ENCODE assay signal across 10 mouse cellular contexts in the genomic region with DNA sequence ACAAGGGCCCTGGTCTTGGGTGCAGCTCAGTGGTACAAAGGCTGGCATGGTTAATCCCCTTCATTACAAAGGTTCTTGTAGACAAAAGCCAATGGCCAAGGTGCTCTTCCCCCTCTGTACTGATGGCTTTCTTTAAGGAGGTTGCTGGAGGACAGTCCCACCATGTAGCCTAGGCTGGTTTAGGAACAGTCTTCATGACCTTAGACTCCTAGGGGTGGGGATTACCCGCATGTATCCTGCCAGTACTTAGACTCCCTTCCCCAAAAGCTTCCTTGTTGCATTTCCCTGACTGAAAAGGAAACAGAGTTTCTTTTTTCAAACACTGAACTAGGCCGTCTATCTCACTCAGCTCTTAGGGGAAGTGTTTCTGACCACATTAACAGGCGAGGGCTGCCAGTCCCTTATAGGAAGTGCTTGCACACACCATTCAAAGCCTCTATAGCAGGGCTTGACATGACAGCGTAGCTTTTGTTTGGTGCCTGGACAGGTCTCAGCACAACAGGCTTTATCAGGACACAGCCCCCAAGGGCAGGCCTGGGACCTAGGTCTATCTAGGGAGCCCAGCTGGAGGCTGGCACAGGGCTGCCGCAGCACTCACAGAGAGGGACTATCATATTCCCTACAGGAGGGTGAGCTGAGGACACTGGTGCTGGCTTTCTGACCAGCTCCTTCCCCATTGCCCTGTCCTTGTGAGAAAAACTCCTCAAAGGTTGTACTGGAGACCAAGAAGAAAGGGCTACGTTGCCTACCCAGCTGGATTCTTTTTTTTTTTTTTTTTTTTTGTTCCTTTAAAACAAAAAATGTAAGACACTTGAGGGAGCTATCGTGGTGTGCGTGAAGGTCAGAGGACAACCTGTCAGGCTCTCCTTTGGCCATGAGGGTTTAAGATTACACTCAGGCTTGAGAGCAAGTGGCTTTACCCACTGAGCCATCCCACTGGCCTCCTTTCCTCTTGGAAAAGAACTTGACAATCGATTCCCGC. TPM values are rescaled to one million over a fixed set of nuclear protein-coding genes. Genes with fewer than 3 reads are reported as not detected.
A peak's percentile ranks its signal among the peaks of the same experiment; 100 is the strongest.
DNase-seq lines count a peak whose midpoint lies in the region; ATAC-seq and TF ChIP-seq lines count a peak whose summit lies in the region.
"Had no signal": no experiment of that assay in that cellular context is flagged by ENCODE, and none has a peak within 500 bp of the region (broad histone marks: within the 10 kb centered on the region; RNA-seq: fewer than 3 reads in every experiment).

No protein-coding gene starts in this region.

- no peaks in the 10 kb centered on the region for H3K27me3 ChIP-seq in intestine, embryonic 16.5 days (replicated peaks; ENCODE audit: control insufficient read depth, insufficient read depth, low read length)
- no peaks in the 10 kb centered on the region for H3K27me3 ChIP-seq in midbrain, embryonic 11.5 days (ENCODE audit: control insufficient read depth, insufficient read depth, low read length)
- H3K27me3 ChIP-seq in cerebellum, adult 2 months (ENCODE audit: control insufficient read depth, insufficient read depth, low read length), result no peaks in the 10 kb centered on the region

- WGBS in intestine, embryonic 16.5 days, result 86% methylated on average over 10 of the region's 10 CpGs
- WGBS in midbrain, embryonic 11.5 days, result 92% methylated on average over 10 of the region's 10 CpGs
- 71% methylated on average over 10 of the region's 10 CpGs for WGBS in cerebellum, adult 2 months

- no peak for DNase-seq in frontal cortex, postnatal 36 days (ENCODE audit: low spot score in 2 of 2)
- DNase-seq in gastrocnemius, postnatal 25 days, result peak; percentile 67
- peak; percentile 74 to 82 for DNase-seq in spleen, postnatal 36 days (ENCODE audit: low spot score in 2 of 2)
- no peak for DNase-seq in midbrain, embryonic 11.5 days (ENCODE audit: low spot score, missing footprints)
- no peak for DNase-seq in cerebellum, adult 2 months
- DNase-seq in kidney, postnatal 36 days, result no peak
- DNase-seq: cerebellum, adult 11-12 months; kidney, adult 8-10 months had no signal

- no peaks in the 10 kb centered on the region for H3K4me1 ChIP-seq in intestine, embryonic 16.5 days (ENCODE audit: control insufficient read depth, insufficient read depth, low read length)
- no peaks in the 10 kb centered on the region for H3K4me1 ChIP-seq in midbrain, embryonic 11.5 days (ENCODE audit: control insufficient read depth, insufficient read depth, low read length)
- peaks cover 7% of the 10 kb centered on the region for H3K4me1 ChIP-seq in cerebellum, adult 2 months (ENCODE audit: control insufficient read depth, insufficient read depth, low read length)

- TF ChIP-seq CTCF in cerebellum, adult 2 months (IDR thresholded peaks at IDR 0.05; ENCODE audit: borderline replicate concordance, insufficient read depth, low read depth, low read length), result no peak

- no peaks in the 10 kb centered on the region for H3K9me3 ChIP-seq in intestine, embryonic 16.5 days (ENCODE audit: control insufficient read depth, low read length)
- no peaks in the 10 kb centered on the region for H3K9me3 ChIP-seq in midbrain, embryonic 11.5 days (ENCODE audit: control insufficient read depth, low read length)

- ATAC-seq in frontal cortex, adult (ENCODE audit: low TSS enrichment), result 0 out of 2 replicates have a peak, but pooled peaks have one; percentile 20
- peak; percentile 38; the same call in 1 of the 2 replicates for ATAC-seq in intestine, embryonic 16.5 days
- ATAC-seq in midbrain, embryonic 11.5 days (ENCODE audit: low FRiP score), result no peak

- no peak overlapping the region for H3K9ac ChIP-seq in intestine, embryonic 16.5 days (ENCODE audit: low read depth, low read length)
- H3K9ac ChIP-seq in midbrain, embryonic 11.5 days (ENCODE audit: low read length), result no peak overlapping the region

- no peak overlapping the region for H3K4me2 ChIP-seq in intestine, embryonic 16.5 days (ENCODE audit: low read depth, low read length)
- no peak overlapping the region for H3K4me2 ChIP-seq in midbrain, embryonic 11.5 days

- peaks cover 27% of the 10 kb centered on the region; the same call in 1 of the 2 replicates for H3K36me3 ChIP-seq in intestine, embryonic 16.5 days (ENCODE audit: control insufficient read depth, insufficient read depth, low read length)
- peaks cover 33% of the 10 kb centered on the region for H3K36me3 ChIP-seq in midbrain, embryonic 11.5 days (ENCODE audit: control insufficient read depth, insufficient read depth, low read length)

- H3K27ac ChIP-seq in intestine, embryonic 16.5 days (ENCODE audit: low read length), result no peak overlapping the region
- H3K27ac ChIP-seq in midbrain, embryonic 11.5 days (ENCODE audit: low read depth, low read length), result no peak overlapping the region
- H3K27ac ChIP-seq in cerebellum, adult 2 months (ENCODE audit: insufficient read depth, low read length), result no peak overlapping the region

- H3K4me3 ChIP-seq in intestine, embryonic 16.5 days (ENCODE audit: low read length), result no peak overlapping the region
- H3K4me3 ChIP-seq in midbrain, embryonic 11.5 days (ENCODE audit: low read depth, low read length), result no peak overlapping the region
- H3K4me3 ChIP-seq in cerebellum, adult 2 months (replicated peaks; ENCODE audit: insufficient read depth, low read depth, low read length), result no peak overlapping the region

- no peak for TF ChIP-seq POLR2A in cerebellum, adult 2 months (IDR thresholded peaks at IDR 0.05; ENCODE audit: borderline replicate concordance, insufficient read depth, low read length)

RNA-seq across cellular contexts. Expression of a gene that starts 32.9 kb away (rescaled TPM):
- total RNA-seq in gastrocnemius, postnatal 25 days (2021), result 100 to 1,000 TPM; 236 to 237 TPM
- polyA plus RNA-seq in intestine, embryonic 16.5 days (2015; fragmentation: Nextera tagmentation; extraction: Ambion mirVana), result 173 and 186 TPM in 2 replicates
- polyA plus RNA-seq in midbrain, embryonic 11.5 days (2014; fragmentation: Nextera tagmentation; extraction: Ambion mirVana), result 134 and 144 TPM in 2 replicates
- polyA plus RNA-seq in cerebellum, adult 2 months (2012; rRNA removed), result 87.1 and 90.2 TPM in 2 replicates

RNA-seq across cellular contexts. Expression of a gene that starts 56.0 kb away (rescaled TPM):
- 10 to 100 TPM; 11.3 to 11.5 TPM for total RNA-seq in gastrocnemius, postnatal 25 days (2021)
- 50.8 and 52.8 TPM in 2 replicates for polyA plus RNA-seq in intestine, embryonic 16.5 days (2015; fragmentation: Nextera tagmentation; extraction: Ambion mirVana)
- 73.7 and 82.0 TPM in 2 replicates for polyA plus RNA-seq in midbrain, embryonic 11.5 days (2014; fragmentation: Nextera tagmentation; extraction: Ambion mirVana)
- polyA plus RNA-seq in cerebellum, adult 2 months (2012; rRNA removed), result 16.0 and 16.3 TPM in 2 replicates

RNA-seq across cellular contexts. Expression of a gene that starts 56.1 kb away (rescaled TPM):
- 1 to 10 TPM; 4.4 to 4.8 TPM for total RNA-seq in gastrocnemius, postnatal 25 days (2021)
- 36.4 and 43.5 TPM in 2 replicates for polyA plus RNA-seq in intestine, embryonic 16.5 days (2015; fragmentation: Nextera tagmentation; extraction: Ambion mirVana)
- 48.0 and 51.6 TPM in 2 replicates for polyA plus RNA-seq in midbrain, embryonic 11.5 days (2014; fragmentation: Nextera tagmentation; extraction: Ambion mirVana)
- polyA plus RNA-seq in cerebellum, adult 2 months (2012; rRNA removed), result 13.6 and 15.4 TPM in 2 replicates

Comparison
In these comparisons a context has a peak if more than half of its experiments do, and no peak if none do; other contexts are left out.
1. DNase-seq: peak in gastrocnemius, postnatal 25 days (single experiment) and spleen, postnatal 36 days (2 of 2); none in frontal cortex, postnatal 36 days (0 of 2), midbrain, embryonic 11.5 days (single experiment), cerebellum, adult 2 months (0 of 2) and kidney, postnatal 36 days (0 of 2).